9 mouse cellular contexts compared by ENCODE assay signal in the genomic region with DNA sequence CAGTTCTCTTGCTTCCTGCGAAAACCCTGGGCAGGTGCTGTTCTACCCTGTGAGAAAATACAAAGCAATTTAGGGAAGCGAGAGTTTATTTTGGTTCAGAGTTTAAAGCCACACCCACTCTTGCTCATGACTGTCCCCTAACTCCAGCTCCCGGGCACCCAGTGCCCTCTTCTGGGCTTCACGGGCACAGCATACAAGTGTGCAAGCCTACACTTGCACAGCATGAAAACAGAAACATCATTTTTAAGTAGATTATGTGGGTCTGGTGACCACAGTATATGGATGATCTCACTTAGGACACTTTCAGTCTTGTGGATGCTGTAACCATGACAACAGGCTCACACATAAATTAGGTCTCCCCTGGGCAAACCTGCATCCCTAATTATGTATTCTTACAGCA.
DNase-seq lines count a peak whose midpoint lies in the region; TF ChIP-seq lines count a peak whose summit lies in the region.
"Had no signal": no experiment of that assay in that cellular context is flagged by ENCODE, and none has a peak within 500 bp of the region (broad histone marks: within the 10 kb centered on the region; RNA-seq: fewer than 3 reads in every experiment).

No protein-coding gene starts in this region.

- no peak for DNase-seq in layer of hippocampus, adult 2 months (ENCODE audit: low spot score in 2 of 2)
- DNase-seq in layer of hippocampus, adult 8-10 months (ENCODE audit: low spot score in 2 of 2): no peak
- peak; percentile 4 for DNase-seq in large intestine, adult 2 months (ENCODE audit: low read depth, low spot score)
- DNase-seq in spleen, adult 12 weeks (ENCODE audit: low spot score): peak; percentile 25
- no peak for DNase-seq in cerebellum, adult 11-12 months
- no peak for DNase-seq in cerebellum, postnatal 4 days (ENCODE audit: low spot score in 2 of 2)
- no peak for DNase-seq in MN1 (ENCODE audit: low spot score)

- TF ChIP-seq POLR2A in bone marrow macrophage, adult 2 months (IDR thresholded peaks at IDR 0.05; ENCODE audit: borderline replicate concordance, low read depth, low read length): no peak

- H3K4me1 ChIP-seq in bone marrow macrophage, adult 2 months (ENCODE audit: control insufficient read depth, insufficient read depth, low read length): peaks cover 18% of the 10 kb centered on the region

- no peak overlapping the region for H3K4me3 ChIP-seq in layer of hippocampus, adult 2 months
- H3K4me3 ChIP-seq in bone marrow macrophage, adult 2 months (ENCODE audit: insufficient read depth, low read length): no peak overlapping the region
- H3K4me3 ChIP-seq: limb, embryonic 13.5 days had no signal

- TF ChIP-seq CTCF in layer of hippocampus, adult 2 months (conservative IDR thresholded peaks at IDR 0.05): peak; percentile 66
- TF ChIP-seq CTCF in bone marrow macrophage, adult 2 months (IDR thresholded peaks at IDR 0.05; ENCODE audit: low read depth, low read length): peak; percentile 81

- H3K27ac ChIP-seq in layer of hippocampus, adult 2 months: no peak overlapping the region
- no peak overlapping the region for H3K27ac ChIP-seq in bone marrow macrophage, adult 2 months (ENCODE audit: insufficient read depth, low read depth, low read length)
- H3K27ac ChIP-seq: limb, embryonic 13.5 days had no signal

- WGBS in large intestine, adult 2 months: 23% methylated on average over 4 of the region's 4 CpGs

Comparison
In these comparisons a context has a peak if more than half of its experiments do, and no peak if none do; other contexts are left out.
1. DNase-seq: peak in large intestine, adult 2 months (single experiment) and spleen, adult 12 weeks (single experiment); none in layer of hippocampus, adult 2 months (0 of 2), layer of hippocampus, adult 8-10 months (0 of 2), cerebellum, adult 11-12 months (single experiment), cerebellum, postnatal 4 days (0 of 2) and MN1 (single experiment).